Mouse (Mus musculus): Measurements from ENCODE around the gene Adam12. TPM values are rescaled to one million over a fixed set of nuclear protein-coding genes. Genes with fewer than 3 reads are reported as not detected.

Gene Adam12
- polyA plus RNA-seq, 1 experiment from 2014 or later = 11.7 TPM

DNA sequence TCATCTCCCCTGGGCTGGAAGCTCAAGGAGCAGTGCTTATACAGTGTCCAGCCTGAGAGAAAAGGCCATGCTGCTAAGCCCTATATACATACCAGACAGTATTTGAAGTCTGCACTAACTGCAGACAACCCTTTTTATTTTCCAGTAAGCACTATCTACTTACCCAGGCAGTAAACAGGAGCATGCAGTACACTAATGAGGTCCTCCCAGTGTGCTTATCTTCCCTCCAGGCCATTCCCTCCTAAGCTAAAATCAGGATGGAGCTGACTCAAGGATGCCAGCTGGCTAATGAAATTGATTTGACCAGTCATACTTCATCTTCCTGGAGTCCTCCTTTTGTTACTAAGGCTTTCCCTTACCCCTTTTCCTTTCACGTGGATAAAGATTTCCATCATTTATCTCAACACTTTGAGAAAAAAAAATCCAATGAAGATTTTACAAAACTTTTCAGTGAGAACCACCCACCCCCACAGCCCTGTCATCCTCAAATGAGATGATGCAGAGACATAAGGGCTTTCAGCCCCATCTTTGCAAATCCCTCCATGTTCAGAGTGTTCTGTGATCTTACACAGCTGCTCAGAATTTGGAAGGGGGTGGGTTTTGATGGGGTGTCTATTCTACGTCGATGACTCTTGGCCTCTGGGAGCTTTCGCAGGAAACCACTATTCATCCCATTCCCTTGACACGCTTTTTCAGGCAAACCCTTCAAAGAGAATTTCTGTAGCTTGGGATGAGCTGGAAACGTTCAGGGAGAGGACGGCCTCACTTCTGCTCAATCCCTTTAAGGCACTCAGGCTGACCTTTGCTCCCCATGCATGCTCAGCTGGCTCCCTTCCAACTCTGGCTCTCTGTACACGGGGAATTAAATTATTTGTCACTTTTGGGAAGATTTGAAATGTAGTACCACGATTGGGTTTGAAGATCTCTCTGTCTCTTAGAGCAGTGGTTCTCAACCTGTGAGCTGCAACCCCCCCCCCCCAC, 277.5 kb downstream of the Adam12 start:
- 36% methylated on average over 9 of the region's 9 CpGs for WGBS

DNA sequence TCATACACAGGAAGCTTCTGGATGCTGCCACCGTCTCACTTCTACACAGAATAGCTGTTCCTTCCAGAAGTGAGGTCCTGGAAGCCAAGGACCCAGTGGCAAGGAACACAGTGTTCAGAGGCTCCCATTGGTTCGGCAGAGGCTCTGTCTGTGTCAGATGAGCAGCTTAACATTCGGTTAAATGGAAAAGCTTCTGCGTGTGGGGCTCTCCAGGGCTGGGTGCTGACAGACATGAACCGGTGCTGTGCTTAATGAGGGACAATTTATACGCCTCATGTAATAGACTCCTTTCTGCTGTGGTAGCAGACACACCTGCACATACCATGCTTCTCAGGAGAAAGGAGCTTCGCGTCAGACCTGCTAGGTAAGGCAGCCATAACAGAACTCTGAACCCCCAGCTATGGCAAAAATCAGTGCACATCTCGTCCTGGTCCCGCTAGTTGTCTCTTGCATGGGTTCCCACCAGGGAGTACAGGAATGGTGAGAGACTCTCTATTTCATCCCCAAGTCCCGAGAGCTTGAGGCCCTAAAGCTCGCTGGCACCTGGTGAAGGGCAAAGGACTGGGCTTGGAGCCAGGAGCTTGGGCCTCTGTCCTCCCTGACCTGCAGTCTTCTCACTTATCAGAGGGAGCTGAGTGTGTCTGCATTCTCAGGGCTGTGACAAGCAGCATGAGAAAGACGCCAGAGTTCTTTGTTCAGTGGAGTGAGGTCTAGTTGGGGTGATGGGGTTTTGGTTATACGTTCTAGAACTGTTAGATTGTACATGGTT, 280.0 kb downstream of the Adam12 start:
- Histone ChIP-seq H3K9me3 (replicated peaks) (no peaks in the 10 kb centered on the region), H3K9ac (no peak overlapping the region), H3K36me3 (no peaks in the 10 kb centered on the region), H3K4me1 (no peaks in the 10 kb centered on the region; the same call in 1 of the 2 replicates), H3K27ac (replicated peaks) (no peak overlapping the region), H3K4me3 (replicated peaks) (no peak overlapping the region), H3K27me3 (no peaks in the 10 kb centered on the region), H3K4me2 (replicated peaks) (no peak overlapping the region)
- WGBS = 73% methylated on average over 14 of the region's 14 CpGs
- no peak for ATAC-seq (ENCODE audit: insufficient number of reproducible peaks, low FRiP score, low TSS enrichment, low read depth)

More for the DNA sequence above, 277.5 kb downstream of the Adam12 start:
- Histone ChIP-seq H3K36me3 (no peaks in the 10 kb centered on the region), H3K9ac (no peak overlapping the region), H3K4me2 (replicated peaks) (no peak overlapping the region), H3K27me3 (no peaks in the 10 kb centered on the region), H3K4me3 (replicated peaks) (no peak overlapping the region), H3K4me1 (no peaks in the 10 kb centered on the region; the same call in 1 of the 2 replicates), H3K9me3 (replicated peaks) (no peaks in the 10 kb centered on the region), H3K27ac (replicated peaks) (no peak overlapping the region)
- ATAC-seq (ENCODE audit: insufficient number of reproducible peaks, low FRiP score, low TSS enrichment, low read depth) = no peak

DNA sequence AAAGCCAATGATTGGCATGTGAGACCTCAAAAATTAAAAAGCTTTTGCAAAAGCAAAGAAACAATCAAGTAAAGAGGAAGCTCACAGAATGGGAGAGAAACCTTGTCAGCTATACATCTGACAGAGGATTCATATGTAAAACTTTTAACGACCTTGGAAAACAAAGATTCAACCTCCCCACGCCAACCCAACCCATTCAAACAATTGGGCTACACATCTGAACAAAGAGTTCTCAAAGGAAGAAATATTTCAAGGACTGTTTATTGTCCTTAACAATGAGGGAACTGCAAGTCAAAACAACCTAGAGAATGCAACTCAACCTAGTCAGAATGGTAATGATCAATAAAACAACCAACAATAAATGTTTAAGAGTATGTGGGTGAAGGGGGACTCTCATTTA, 284.6 kb downstream of the Adam12 start:
- no peaks in the 10 kb centered on the region for H3K27me3 ChIP-seq
- WGBS = 81% methylated on average over 2 of the region's 2 CpGs

DNA sequence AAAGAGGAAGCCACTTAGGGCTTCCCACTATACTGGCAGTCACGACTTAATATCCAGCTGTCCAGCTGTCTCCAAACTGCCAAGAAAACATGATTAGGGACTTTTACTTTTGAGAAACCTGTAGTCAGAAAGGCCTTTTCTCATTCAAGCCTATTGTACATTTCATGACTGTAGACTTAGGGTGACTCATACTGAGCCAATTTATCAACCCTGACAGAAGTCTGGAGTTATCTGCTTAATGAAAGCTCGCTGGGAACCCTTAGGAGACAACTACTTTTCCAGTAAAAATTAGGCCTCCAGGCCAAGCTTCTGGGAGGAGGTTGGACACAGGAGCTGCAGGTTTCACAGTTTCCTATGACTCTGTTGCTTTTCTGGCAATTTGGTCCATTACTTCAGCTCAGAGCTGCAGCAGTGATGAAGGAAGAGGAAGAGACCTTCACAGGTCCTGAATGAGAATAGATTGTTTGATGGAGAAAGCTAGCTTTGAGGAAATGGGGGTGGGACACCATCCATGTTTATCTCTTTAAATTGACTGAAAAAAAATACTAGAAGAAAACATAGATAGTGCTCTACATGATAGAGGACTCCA, 285.1 kb downstream of the Adam12 start:
- ATAC-seq (ENCODE audit: insufficient number of reproducible peaks, low FRiP score, low TSS enrichment, low read depth) = no peak

More for the DNA sequence above, 284.6 kb downstream of the Adam12 start:
- Histone ChIP-seq H3K9ac (no peak overlapping the region), H3K36me3 (no peaks in the 10 kb centered on the region), H3K4me3 (replicated peaks) (no peak overlapping the region), H3K9me3 (replicated peaks) (no peaks in the 10 kb centered on the region), H3K4me2 (replicated peaks) (no peak overlapping the region), H3K27ac (replicated peaks) (no peak overlapping the region), H3K4me1 (no peaks in the 10 kb centered on the region)
- ATAC-seq (ENCODE audit: insufficient number of reproducible peaks, low FRiP score, low TSS enrichment, low read depth) = no peak

DNA sequence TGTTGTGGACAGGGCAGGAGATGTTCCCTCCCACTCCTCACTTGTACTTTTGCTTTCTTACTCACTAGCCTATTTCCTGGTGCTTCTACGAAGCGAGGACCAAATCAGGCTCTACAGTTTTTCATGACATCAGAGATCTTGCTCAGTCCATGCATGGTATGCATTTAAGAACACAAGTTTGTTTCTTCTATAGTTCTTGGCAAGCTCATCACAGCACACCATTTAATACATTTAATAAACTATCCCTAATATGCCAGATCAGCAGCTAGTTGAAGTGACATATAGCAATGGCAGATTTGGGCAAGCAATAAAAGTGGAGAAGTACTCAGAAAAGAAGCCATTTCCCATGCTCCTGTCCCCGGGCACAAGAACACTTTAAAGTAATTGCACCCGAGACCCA, 285.8 kb downstream of the Adam12 start:
- H3K36me3 ChIP-seq = no peaks in the 10 kb centered on the region
- no peak overlapping the region for H3K4me3 ChIP-seq (replicated peaks)
- no peaks in the 10 kb centered on the region for H3K9me3 ChIP-seq (replicated peaks)
- 87% methylated on average over 4 of the region's 4 CpGs for WGBS
- no peaks in the 10 kb centered on the region for H3K27me3 ChIP-seq
- H3K9ac ChIP-seq = no peak overlapping the region
- H3K4me2 ChIP-seq (replicated peaks) = no peak overlapping the region
- H3K27ac ChIP-seq (replicated peaks) = no peak overlapping the region
- H3K4me1 ChIP-seq = no peaks in the 10 kb centered on the region
- no peak for ATAC-seq (ENCODE audit: insufficient number of reproducible peaks, low FRiP score, low TSS enrichment, low read depth)

More for the DNA sequence above, 285.1 kb downstream of the Adam12 start:
- no peaks in the 10 kb centered on the region for H3K9me3 ChIP-seq (replicated peaks)
- H3K4me2 ChIP-seq (replicated peaks) = no peak overlapping the region
- H3K9ac ChIP-seq = no peak overlapping the region
- H3K27me3 ChIP-seq = no peaks in the 10 kb centered on the region
- no peak overlapping the region for H3K27ac ChIP-seq (replicated peaks)
- no peaks in the 10 kb centered on the region for H3K36me3 ChIP-seq
- no peak overlapping the region for H3K4me3 ChIP-seq (replicated peaks)
- WGBS = 59% methylated on average over 2 of the region's 2 CpGs
- no peaks in the 10 kb centered on the region for H3K4me1 ChIP-seq

GRCm38 (mm10) chr7:133940405-133940804, 291.5 kb downstream of the Adam12 start:
- H3K27me3 ChIP-seq = no peaks in the 10 kb centered on the region
- H3K36me3 ChIP-seq = no peaks in the 10 kb centered on the region
- H3K9me3 ChIP-seq (replicated peaks) = no peaks in the 10 kb centered on the region
- no peak overlapping the region for H3K27ac ChIP-seq (replicated peaks)
- 52% methylated on average over 4 of the region's 4 CpGs for WGBS
- H3K4me1 ChIP-seq = peaks cover 5% of the 10 kb centered on the region; the same call in 1 of the 2 replicates
- no peak overlapping the region for H3K4me3 ChIP-seq (replicated peaks)
- ATAC-seq (ENCODE audit: insufficient number of reproducible peaks, low FRiP score, low TSS enrichment, low read depth) = no peak
- H3K9ac ChIP-seq = no peak overlapping the region
- H3K4me2 ChIP-seq (replicated peaks) = no peak overlapping the region

GRCm38 (mm10) chr7:133937473-133937872, 294.5 kb downstream of the Adam12 start:
- no peaks in the 10 kb centered on the region for H3K9me3 ChIP-seq (replicated peaks)
- peaks cover 27% of the 10 kb centered on the region for H3K4me1 ChIP-seq
- no peak overlapping the region for H3K4me3 ChIP-seq (replicated peaks)
- WGBS = 82% methylated on average over 3 of the region's 3 CpGs
- H3K27me3 ChIP-seq = no peaks in the 10 kb centered on the region
- H3K36me3 ChIP-seq = no peaks in the 10 kb centered on the region
- H3K4me2 ChIP-seq (replicated peaks) = no peak overlapping the region
- no peak for ATAC-seq (ENCODE audit: insufficient number of reproducible peaks, low FRiP score, low TSS enrichment, low read depth)
- no peak overlapping the region for H3K27ac ChIP-seq (replicated peaks)
- no peak overlapping the region for H3K9ac ChIP-seq

- Histone ChIP-seq H3K9me3 (replicated peaks) (no peaks in the 10 kb centered on the region), H3K36me3 (no peaks in the 10 kb centered on the region), H3K9ac (no peak overlapping the region), H3K4me1 (peaks cover 27% of the 10 kb centered on the region), H3K4me3 (replicated peaks) (no peak overlapping the region), H3K27ac (replicated peaks) (no peak overlapping the region), H3K27me3 (no peaks in the 10 kb centered on the region), H3K4me2 (replicated peaks) (no peak overlapping the region)
- no peak for ATAC-seq (ENCODE audit: insufficient number of reproducible peaks, low FRiP score, low TSS enrichment, low read depth)
- WGBS = 60% methylated on average over 4 of the region's 4 CpGs
Measured at GRCm38 (mm10) chr7:133936377-133936776, 295.6 kb downstream of the Adam12 start.

- peaks cover 27% of the 10 kb centered on the region for H3K4me1 ChIP-seq
- H3K4me2 ChIP-seq (replicated peaks) = no peak overlapping the region
- no peaks in the 10 kb centered on the region for H3K36me3 ChIP-seq
- no peaks in the 10 kb centered on the region for H3K9me3 ChIP-seq (replicated peaks)
- 12% methylated on average over 6 of the region's 6 CpGs for WGBS
- no peaks in the 10 kb centered on the region for H3K27me3 ChIP-seq
- ATAC-seq (ENCODE audit: insufficient number of reproducible peaks, low FRiP score, low TSS enrichment, low read depth) = no peak
- H3K27ac ChIP-seq (replicated peaks) = no peak overlapping the region
- no peak overlapping the region for H3K9ac ChIP-seq
- no peak overlapping the region for H3K4me3 ChIP-seq (replicated peaks)
Measured at GRCm38 (mm10) chr7:133933378-133933777, 298.6 kb downstream of the Adam12 start.

DNA sequence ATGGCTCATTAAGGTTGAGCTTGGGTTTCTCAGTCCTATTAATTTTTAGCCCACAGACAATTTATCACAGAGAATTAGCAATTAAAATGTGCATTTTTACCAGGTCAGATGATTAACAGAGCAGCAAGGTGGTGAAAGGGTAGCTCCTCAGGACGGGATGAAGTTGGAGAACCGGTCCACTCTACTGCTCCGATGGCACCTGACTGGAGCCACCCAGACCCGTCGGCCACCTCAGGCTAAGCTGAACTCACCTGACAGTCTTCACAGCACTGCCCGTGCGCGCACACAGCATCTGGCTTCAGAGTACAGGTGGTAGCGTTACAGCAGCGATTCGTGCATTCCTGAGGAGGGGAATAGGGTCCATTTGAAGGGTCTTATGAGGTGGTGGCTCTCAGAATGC, 300.5 kb downstream of the Adam12 start:
- Histone ChIP-seq H3K4me2 (replicated peaks) (no peak overlapping the region), H3K4me1 (peaks cover 27% of the 10 kb centered on the region), H3K27ac (replicated peaks) (no peak overlapping the region), H3K9me3 (replicated peaks) (no peaks in the 10 kb centered on the region), H3K36me3 (no peaks in the 10 kb centered on the region), H3K9ac (no peak overlapping the region), H3K4me3 (replicated peaks) (no peak overlapping the region), H3K27me3 (no peaks in the 10 kb centered on the region)
- ATAC-seq (ENCODE audit: insufficient number of reproducible peaks, low FRiP score, low TSS enrichment, low read depth) = no peak
- WGBS = 92% methylated on average over 11 of the region's 11 CpGs

DNA sequence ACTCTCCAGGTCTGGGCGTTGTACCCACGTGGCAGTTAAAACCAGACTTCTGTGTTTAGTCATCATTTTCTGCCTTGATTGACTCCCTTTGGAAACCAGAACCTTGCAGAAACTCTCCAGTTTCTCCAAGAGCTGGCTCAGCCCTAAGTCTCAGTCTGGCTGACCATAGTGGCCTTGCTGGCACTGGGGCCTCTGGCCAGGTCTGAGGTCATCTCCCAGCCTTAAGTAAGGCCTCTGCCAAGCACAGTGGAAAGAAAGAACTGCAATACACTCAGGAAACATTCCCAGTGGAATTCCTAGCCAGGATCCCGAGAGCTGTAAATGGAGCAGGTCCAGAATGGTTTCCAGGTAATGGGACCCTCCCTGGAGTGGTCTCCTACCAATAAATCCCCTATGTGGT, 303.0 kb downstream of the Adam12 start:
- Histone ChIP-seq H3K36me3 (no peaks in the 10 kb centered on the region), H3K4me3 (replicated peaks) (no peak overlapping the region), H3K9me3 (replicated peaks) (no peaks in the 10 kb centered on the region), H3K4me1 (peaks cover 13% of the 10 kb centered on the region), H3K27me3 (no peaks in the 10 kb centered on the region), H3K4me2 (replicated peaks) (no peak overlapping the region), H3K9ac (no peak overlapping the region), H3K27ac (replicated peaks) (no peak overlapping the region)
- ATAC-seq (ENCODE audit: insufficient number of reproducible peaks, low FRiP score, low TSS enrichment, low read depth) = no peak
- 89% methylated on average over 3 of the region's 3 CpGs for WGBS
